Mouse (Mus musculus): Measurements from ENCODE around the gene Cnpy4. TPM values are rescaled to one million over a fixed set of nuclear protein-coding genes. Genes with fewer than 3 reads are reported as not detected.

The Cnpy4 gene
- polyA plus RNA-seq, 1 experiment from 2014 or later = 40.5 TPM

MicroRNAs within 50 kb of the gene (microRNA counts, 519-probe panel; counts per million panel counts)
- microRNA mmu-miR-106b (5,598 counts per million, percentile 92 among the panel's probes with 10 or more counts), microRNA mmu-miR-25 (6,892 counts per million, percentile 98 among the panel's probes with 10 or more counts), microRNA mmu-miR-93 (5,797 counts per million, percentile 94 among the panel's probes with 10 or more counts)

Small RNA genes within 50 kb of the gene (microRNA-seq; reads per million reads assigned to microRNA genes)
- gene Mir106b = 13,060 reads per million, percentile 97 among the genes with 10 or more reads in this experiment
- 627 reads per million, percentile 75 among the genes with 10 or more reads in this experiment for gene Mir25
- 23,105 reads per million, percentile 98 among the genes with 10 or more reads in this experiment for gene Mir93

Other genes with a start within 250 kb of the Cnpy4 start
- 0.08 and 0.23 TPM in 2 replicates for gene Gjc3, start 224.4 kb upstream of the Cnpy4 start, polyA plus RNA-seq (2015; fragmentation: Nextera tagmentation; extraction: Ambion mirVana)
- gene Azgp1, start 206.0 kb upstream of the Cnpy4 start, polyA plus RNA-seq (2015; fragmentation: Nextera tagmentation; extraction: Ambion mirVana) = not detected in 2 replicates
- gene Smok3a, start 166.2 kb upstream of the Cnpy4 start, polyA plus RNA-seq (2015; fragmentation: Nextera tagmentation; extraction: Ambion mirVana) = not detected in 2 replicates
- not detected in 2 replicates for gene Smok3b, start 166.1 kb upstream of the Cnpy4 start, polyA plus RNA-seq (2015; fragmentation: Nextera tagmentation; extraction: Ambion mirVana)
- not detected in 2 replicates for gene Smok3c, start 134.3 kb upstream of the Cnpy4 start, polyA plus RNA-seq (2015; fragmentation: Nextera tagmentation; extraction: Ambion mirVana)
- 31.5 and 32.1 TPM in 2 replicates for gene Zkscan1, start 102.4 kb upstream of the Cnpy4 start, polyA plus RNA-seq (2015; fragmentation: Nextera tagmentation; extraction: Ambion mirVana)
- 128 TPM in 2 replicates for gene Zscan21, start 70.6 kb upstream of the Cnpy4 start, polyA plus RNA-seq (2015; fragmentation: Nextera tagmentation; extraction: Ambion mirVana)
- gene Zfp113, start 31.7 kb upstream of the Cnpy4 start, polyA plus RNA-seq (2015; fragmentation: Nextera tagmentation; extraction: Ambion mirVana) = 45.3 and 49.7 TPM in 2 replicates
- gene Cops6, start 26.4 kb upstream of the Cnpy4 start, polyA plus RNA-seq (2015; fragmentation: Nextera tagmentation; extraction: Ambion mirVana) = 316 and 337 TPM in 2 replicates
- gene Ap4m1, start 15.5 kb upstream of the Cnpy4 start, polyA plus RNA-seq (2015; fragmentation: Nextera tagmentation; extraction: Ambion mirVana) = 26.6 and 28.8 TPM in 2 replicates
- gene Mcm7, start 15.1 kb upstream of the Cnpy4 start, polyA plus RNA-seq (2015; fragmentation: Nextera tagmentation; extraction: Ambion mirVana) = 159 and 162 TPM in 2 replicates
- 109 and 111 TPM in 2 replicates for gene Taf6, start within 50 bp of the Cnpy4 start, polyA plus RNA-seq (2015; fragmentation: Nextera tagmentation; extraction: Ambion mirVana)
- gene Mblac1, start 6.8 kb downstream of the Cnpy4 start, polyA plus RNA-seq (2015; fragmentation: Nextera tagmentation; extraction: Ambion mirVana) = 12.9 and 13.8 TPM in 2 replicates
- 0.08 TPM in 1 of 2 replicates, not detected in the other for gene Nxpe5, start 38.4 kb downstream of the Cnpy4 start, polyA plus RNA-seq (2015; fragmentation: Nextera tagmentation; extraction: Ambion mirVana)
- gene Lamtor4, start 68.0 kb downstream of the Cnpy4 start, polyA plus RNA-seq (2015; fragmentation: Nextera tagmentation; extraction: Ambion mirVana) = 81.2 and 81.9 TPM in 2 replicates
- 12.2 and 15.8 TPM in 2 replicates for gene BC037034, start 76.5 kb downstream of the Cnpy4 start, polyA plus RNA-seq (2015; fragmentation: Nextera tagmentation; extraction: Ambion mirVana)
- 2.5 and 3.0 TPM in 2 replicates for gene Gal3st4, start 85.4 kb downstream of the Cnpy4 start, polyA plus RNA-seq (2015; fragmentation: Nextera tagmentation; extraction: Ambion mirVana)
- 0.10 and 0.19 TPM in 2 replicates for gene Gm43720, start 92.5 kb downstream of the Cnpy4 start, polyA plus RNA-seq (2015; fragmentation: Nextera tagmentation; extraction: Ambion mirVana)
- gene Gpc2, start 92.5 kb downstream of the Cnpy4 start, polyA plus RNA-seq (2015; fragmentation: Nextera tagmentation; extraction: Ambion mirVana) = 236 and 248 TPM in 2 replicates
- gene Stag3, start 92.8 kb downstream of the Cnpy4 start, polyA plus RNA-seq (2015; fragmentation: Nextera tagmentation; extraction: Ambion mirVana) = 4.8 and 5.4 TPM in 2 replicates
- not detected in 2 replicates for gene Pvrig, start 154.5 kb downstream of the Cnpy4 start, polyA plus RNA-seq (2015; fragmentation: Nextera tagmentation; extraction: Ambion mirVana)